Mouse (Mus musculus) heart, postnatal 4 days (tissue): ENCODE measurements around the gene Riox2. TPM values are rescaled to one million over a fixed set of nuclear protein-coding genes. Genes with fewer than 3 reads are reported as not detected.

Experiments used
- DNase-seq: peaks from one replicate; pipeline ENCODE4 v3.0.0; 2021
- total RNA-seq, 2 experiments: library from RNA; stranded (reverse); gene quantifications; 2 replicates each; pipeline ENCODE4 v1.2.3; 2021

Gene Riox2
- total RNA-seq, 2 experiments from 2014 or later: 14.2 to 15.1 TPM

GRCm38 (mm10) chr16:59521752-59522423 lies 50.3 kb downstream of the Riox2 start:
- no peak for DNase-seq

- DNase-seq: no peak
Measured at GRCm38 (mm10) chr16:59526939-59527338, 55.4 kb downstream of the Riox2 start.

DNA sequence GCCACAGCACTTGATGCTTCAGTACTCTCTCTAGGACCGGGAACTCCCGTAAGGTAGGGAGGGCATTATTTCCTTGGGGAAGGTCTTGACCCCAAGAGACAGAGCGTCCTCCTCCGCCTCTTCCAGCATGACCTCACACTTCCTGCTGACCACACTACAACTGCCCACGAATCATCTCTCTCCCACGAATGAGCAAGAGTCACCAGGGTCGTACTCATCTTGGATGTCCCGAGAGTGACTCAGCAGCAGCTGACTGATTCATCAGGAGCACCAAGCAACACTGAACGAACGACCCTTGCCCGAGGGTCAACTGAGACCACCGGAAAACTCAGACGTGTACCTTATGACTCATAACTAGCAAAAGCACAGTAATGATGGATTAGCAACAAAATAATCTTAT lies 58.0 kb downstream of the Riox2 start:
- no peak for DNase-seq

GRCm38 (mm10) chr16:59531243-59531642 lies 59.7 kb downstream of the Riox2 start:
- DNase-seq: no peak

DNA sequence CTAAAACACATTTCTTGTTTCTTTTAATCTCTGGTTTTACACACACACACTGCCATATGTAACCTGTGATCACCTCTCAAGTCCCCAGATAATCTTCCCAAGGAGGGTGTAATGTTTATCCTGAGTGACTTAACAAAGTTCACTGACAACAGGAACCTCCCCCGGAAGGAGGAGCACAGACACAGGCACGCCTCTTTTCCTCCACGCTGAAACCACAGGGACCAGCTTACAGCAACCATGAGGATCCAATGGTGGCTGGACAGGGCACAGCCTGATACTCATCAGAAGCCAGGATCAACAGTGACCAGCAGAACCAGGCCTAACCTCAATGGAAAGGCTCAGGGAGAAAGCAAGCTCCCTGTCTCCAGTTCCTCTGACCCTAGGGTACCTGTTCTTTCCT lies 61.0 kb downstream of the Riox2 start:
- no peak for DNase-seq

- DNase-seq: peak; percentile 52
Measured at GRCm38 (mm10) chr16:59534349-59534748, 62.8 kb downstream of the Riox2 start.

DNA sequence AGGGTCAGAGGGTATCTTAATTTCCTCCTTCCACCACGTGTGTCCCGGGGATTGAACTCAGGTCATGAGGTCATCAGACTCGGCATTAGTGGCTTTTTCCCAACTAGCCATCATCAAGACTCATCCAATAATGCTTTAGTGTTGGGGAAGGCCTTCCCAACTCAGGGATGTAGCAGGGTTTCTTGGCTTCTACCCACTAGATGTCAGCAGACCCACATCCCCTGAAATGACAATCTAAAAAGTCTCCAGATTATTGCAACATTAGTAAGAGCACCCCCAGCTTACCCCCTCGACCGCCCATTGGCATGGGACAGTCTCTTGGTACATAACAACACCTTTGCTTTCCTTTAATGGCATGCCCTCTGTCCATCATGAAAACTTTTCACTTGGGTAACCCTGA lies 64.1 kb downstream of the Riox2 start:
- DNase-seq: no peak

DNA sequence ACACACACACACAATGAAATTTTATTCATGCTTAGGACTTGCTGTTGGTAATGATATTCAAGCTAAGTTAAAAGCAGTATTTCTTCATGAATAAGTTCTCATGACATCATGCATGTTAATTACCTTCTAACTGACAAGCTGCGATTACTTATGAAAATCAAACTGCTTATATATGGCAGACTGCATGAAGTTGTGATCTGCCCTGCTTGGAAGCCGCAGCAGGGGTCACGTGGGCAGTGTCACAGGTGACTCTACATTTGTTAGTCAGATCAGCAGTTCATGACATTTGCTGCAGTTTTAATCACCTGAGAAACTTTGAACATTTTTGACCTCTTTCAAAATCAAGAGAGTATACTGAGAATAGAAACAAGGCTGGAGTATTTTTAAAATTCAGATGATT lies 69.4 kb downstream of the Riox2 start:
- no peak for DNase-seq

- DNase-seq: no peak
Measured at GRCm38 (mm10) chr16:59541382-59541781, 69.8 kb downstream of the Riox2 start.

Other genes with a start within 250 kb of the Riox2 start
- not detected for gene Olfr201, start 199.1 kb upstream of the Riox2 start, total RNA-seq
- gene Olfr202, start 185.0 kb upstream of the Riox2 start, total RNA-seq: not detected
- not detected for gene Olfr203, start 172.9 kb upstream of the Riox2 start, total RNA-seq
- not detected for gene Olfr204, start 153.5 kb upstream of the Riox2 start, total RNA-seq
- not detected for gene Olfr205, start 140.6 kb upstream of the Riox2 start, total RNA-seq
- gene Olfr206, start 122.5 kb upstream of the Riox2 start, total RNA-seq: not detected
- gene Olfr209, start 107.8 kb upstream of the Riox2 start, total RNA-seq: not detected
- not detected for gene Gabrr3, start 64.4 kb upstream of the Riox2 start, total RNA-seq
- gene Crybg3, start 129.2 kb downstream of the Riox2 start, total RNA-seq: 10 to 100 TPM; 85.5 to 86.4 TPM
- 1 to 10 TPM; 6.4 to 8.8 TPM for gene Arl6, start 167.6 kb downstream of the Riox2 start, total RNA-seq